Mouse (Mus musculus) left cerebral cortex, adult 9 months (tissue): ENCODE data around the gene Olfr59.

Source experiments
- DNase-seq, 2 experiments: peaks; one replicate each; pipeline ENCODE4 v3.0.0; 2022; ENCODE audit warnings: low spot score in 2 of 2

The Olfr59 gene

GRCm38 (mm10) chr11:74283436-74283835, at the start of gene Olfr59:
Gene Olfr59, plus strand, starts transcription at chr11:74283736.
- DNase-seq = no peak

- DNase-seq = no peak
Measured at GRCm38 (mm10) chr11:74241201-74241600, 42.3 kb upstream of the Olfr59 start.

- DNase-seq = no peak
Measured at GRCm38 (mm10) chr11:74259508-74259907, 24.0 kb upstream of the Olfr59 start, which contains the start of gene Olfr406. Gene Olfr406, plus strand, starts transcription at chr11:74259808.

GRCm38 (mm10) chr11:74287256-74287655, 3.7 kb downstream of the Olfr59 start:
- DNase-seq = no peak

GRCm38 (mm10) chr11:74326044-74326443, 42.5 kb downstream of the Olfr59 start:
- DNase-seq = no peak

GRCm38 (mm10) chr11:74328781-74329180, 45.2 kb downstream of the Olfr59 start:
- DNase-seq = no peak

- DNase-seq = no peak
Measured at GRCm38 (mm10) chr11:74337931-74338330, 54.4 kb downstream of the Olfr59 start, which contains the start of gene Olfr410. Gene Olfr410, minus strand, starts transcription at chr11:74338031.
